Mouse (Mus musculus): ENCODE results near the gene Catsper1. TPM values are rescaled to one million over a fixed set of nuclear protein-coding genes. Genes with fewer than 3 reads are reported as not detected.
"Not testable (repeated sequence)": the region's sequence is repeated elsewhere in the genome, so short reads cannot be mapped to it uniquely, and the experiment has no call there.

Catsper1 gene
- total RNA-seq, 4 experiments from 2014 or later: not detected

DNA sequence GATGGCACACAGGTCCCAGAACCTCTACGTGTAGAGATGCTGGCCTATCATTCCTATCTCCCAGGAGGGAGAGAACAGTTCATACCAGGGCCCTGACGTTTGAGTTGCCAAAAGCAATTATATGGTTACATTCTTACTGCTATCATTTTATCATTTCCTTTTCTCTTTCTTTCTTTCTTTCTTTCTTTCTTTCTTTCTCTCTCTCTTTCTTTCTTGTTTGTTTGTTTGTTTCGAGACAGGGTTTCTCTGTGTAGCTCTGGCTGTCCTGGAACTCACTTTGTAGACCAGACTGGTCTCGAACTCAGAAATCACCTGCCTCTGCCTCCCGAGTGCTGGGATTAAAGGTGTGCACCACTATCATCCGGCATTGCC, 13.9 kb downstream of the Catsper1 start, which contains the start of gene Cst6:
TSS of gene Cst6 (minus strand) at position 73 of the 372 bp plus-strand sequence.
- DNase-seq (ENCODE audit: low spot score in 2 of 2): not testable (repeated sequence)

DNA sequence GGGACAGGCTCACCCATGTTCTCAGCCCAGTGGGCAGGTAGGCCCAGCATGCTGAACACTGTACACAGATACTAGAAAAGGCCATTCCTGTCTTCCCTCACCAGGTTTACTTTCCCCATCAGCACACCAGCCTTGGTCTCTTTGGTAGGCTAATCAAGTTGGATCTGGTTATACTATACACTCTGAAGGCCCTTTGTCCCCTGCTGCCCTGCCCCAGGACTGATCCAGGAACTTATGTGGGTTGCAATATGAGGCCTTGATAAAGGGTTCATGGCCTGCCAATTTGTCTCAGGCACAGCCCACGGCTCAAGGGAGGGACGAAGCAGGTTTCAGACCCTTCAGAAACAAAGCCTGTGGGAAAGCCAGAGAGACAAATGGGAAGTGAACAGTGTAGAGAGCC, 18.1 kb downstream of the Catsper1 start:
- no peak for DNase-seq (ENCODE audit: low spot score in 2 of 2)

DNA sequence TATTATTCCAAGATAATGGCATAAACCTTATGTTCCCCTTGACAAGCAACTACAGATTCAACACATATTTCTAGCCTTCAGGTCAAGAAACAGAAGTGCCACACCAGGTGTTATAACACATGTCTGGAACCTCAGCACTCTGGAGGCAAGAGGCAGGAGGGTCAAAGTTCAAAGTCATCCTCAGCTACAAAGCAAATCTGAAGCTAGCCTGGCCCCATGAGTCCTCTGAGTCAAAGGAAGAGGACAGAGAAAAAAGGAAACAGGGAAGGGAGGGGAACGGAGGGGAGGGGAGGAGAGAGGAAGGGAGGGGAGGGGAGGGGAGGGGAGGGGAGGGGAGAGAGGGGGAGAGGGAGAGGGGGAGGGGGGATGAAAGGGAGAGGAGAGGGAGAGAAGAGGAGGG, 20.5 kb downstream of the Catsper1 start:
- no peak for DNase-seq (ENCODE audit: low spot score in 2 of 2)

DNA sequence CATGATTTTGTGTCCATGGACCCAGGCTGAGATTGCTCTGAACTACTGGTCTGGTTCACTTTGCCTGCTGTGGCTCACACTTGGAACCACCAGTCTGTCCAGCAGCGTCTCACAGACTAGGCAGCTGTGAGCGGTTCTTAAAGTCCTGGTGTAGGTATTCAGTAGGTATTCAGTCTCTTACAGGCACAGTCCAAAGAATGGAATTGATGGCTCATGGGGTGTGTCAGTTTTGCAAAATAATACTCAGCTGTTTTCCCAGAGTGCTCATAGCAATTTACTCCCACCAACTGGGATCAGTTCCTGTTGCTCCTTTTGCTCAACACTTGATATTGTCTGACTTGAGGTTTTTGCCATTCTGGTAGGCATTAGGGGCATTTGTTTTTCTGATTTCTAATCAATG, 26.6 kb downstream of the Catsper1 start:
- no peak for DNase-seq (ENCODE audit: low spot score in 2 of 2)

DNA sequence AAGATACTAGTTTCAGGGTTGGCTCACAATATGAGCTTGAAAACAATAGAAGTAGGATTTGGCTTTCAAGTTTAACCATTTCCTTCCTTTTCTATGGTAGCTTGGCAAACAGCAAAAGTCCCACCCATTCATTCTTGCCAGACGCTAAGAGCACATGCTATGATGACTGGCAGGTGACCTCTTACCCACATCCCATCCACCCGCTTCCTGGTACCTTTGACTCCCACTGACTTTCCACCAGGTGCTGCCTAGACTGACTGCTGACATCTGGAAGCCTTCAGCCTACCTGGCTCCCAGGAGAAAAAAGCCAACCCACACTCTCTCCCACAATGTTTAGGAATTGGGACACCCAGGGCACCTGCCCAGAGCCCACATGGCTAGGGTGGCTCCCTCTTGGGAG, 28.6 kb downstream of the Catsper1 start:
- DNase-seq (ENCODE audit: low spot score in 2 of 2): no peak

DNA sequence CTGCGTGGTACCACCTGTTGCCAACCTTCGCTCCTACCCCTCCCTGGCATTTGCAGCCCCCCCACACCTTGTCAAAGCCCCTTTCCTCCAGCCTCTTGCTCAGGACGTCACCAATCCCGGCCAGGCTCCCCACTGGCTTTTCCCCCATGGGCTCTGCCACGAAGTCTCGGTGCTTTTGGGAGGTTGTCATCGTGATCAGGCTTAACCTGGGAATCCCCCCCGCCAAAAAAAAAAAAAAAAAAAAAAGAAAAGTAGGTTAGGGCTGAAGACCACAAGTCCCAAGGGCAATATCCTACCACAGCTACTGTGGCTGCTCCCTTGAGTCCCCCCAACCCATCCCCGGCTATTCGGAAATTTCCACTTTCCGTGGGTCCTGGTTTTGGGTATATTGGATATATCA, 30.2 kb downstream of the Catsper1 start:
- DNase-seq (ENCODE audit: low spot score in 2 of 2): no peak

DNA sequence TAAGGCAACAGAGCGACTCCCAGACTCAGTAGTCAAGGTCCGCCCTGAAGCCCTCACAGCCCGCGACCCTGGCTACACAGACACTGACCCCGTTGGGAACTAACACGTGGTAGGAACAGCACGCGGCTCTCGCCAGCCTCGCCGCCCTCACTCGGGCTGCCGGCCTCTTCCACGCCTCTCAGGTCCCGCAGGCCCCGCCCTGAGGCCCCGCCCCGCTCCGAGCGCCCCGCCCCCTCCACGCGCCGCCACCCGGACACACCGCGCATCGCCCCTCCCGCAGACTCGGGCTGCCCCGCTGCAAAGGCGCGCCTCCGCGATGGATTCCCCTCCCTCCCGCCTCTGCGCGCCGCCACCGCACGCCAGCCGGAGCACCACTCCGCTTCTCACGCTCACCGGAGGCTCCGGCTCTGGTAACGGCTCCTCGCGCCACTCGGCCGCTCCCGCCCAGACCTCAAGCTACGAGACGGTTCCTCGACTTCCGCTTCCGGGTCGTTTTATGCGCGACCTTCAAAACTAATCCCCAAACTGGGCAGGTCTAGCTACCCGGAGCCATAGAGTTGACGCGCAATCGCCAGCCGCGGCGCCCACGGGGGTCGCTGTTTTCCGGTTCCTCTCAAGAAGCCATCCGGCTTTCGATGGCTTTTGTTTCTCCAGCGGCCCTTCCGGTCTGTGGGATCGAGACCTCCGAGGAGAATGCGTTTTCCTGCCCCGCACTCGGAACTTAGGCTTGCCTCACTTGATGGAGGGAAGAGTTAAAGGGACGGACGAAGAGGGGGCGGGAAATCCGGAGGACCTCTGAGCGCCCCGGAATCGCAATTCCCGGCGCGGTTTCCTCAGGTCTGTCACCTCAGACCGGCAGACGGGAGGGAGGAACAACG, 30.9 kb downstream of the Catsper1 start, which contains the start of gene Eif1ad:
TSS of gene Eif1ad (plus strand) at position 567 of the 878 bp plus-strand sequence.
- DNase-seq (ENCODE audit: low spot score in 2 of 2): peak; percentile 94 to 97

DNA sequence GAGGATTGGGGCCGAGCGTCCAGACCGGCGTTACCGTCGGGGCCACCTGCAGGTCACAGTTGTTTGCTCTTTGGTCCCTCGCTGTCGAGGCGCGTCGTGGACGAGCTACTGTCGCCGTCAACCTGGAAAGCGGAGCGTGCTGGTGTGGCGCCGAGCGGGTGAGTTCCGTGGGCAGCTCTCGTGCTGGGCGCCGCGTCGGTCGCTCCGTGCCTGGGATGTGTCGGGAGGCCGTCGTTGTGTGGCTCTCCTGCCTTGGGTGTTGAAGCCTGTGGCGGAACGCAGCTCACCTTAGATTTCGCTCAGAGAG, 31.5 kb downstream of the Catsper1 start, which contains the start of gene Banf1:
TSS of gene Banf1 (minus strand) at position 116 of the 307 bp plus-strand sequence.
- no peak for DNase-seq (ENCODE audit: low spot score in 2 of 2)

DNA sequence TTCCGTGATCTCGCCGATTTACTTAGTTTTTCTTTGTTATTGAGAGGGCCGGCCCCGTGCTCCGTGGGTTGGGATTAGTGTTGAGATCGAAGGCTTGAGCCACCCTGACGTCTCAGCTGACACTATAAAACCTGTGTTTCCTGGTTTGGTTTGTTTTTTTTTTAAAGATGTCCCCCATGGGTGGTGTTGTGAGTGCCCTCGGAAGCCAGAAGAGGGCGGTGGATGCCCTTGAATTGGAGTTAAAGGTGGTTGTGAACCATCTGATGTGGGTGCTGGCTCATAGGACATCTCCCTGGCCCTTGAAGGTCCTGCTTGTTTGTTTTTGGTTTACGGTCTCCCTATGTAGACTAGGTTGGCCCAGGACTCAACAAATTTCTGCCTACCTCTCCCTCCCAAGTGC, 31.9 kb downstream of the Catsper1 start:
- no peak for DNase-seq (ENCODE audit: low spot score in 2 of 2)

DNA sequence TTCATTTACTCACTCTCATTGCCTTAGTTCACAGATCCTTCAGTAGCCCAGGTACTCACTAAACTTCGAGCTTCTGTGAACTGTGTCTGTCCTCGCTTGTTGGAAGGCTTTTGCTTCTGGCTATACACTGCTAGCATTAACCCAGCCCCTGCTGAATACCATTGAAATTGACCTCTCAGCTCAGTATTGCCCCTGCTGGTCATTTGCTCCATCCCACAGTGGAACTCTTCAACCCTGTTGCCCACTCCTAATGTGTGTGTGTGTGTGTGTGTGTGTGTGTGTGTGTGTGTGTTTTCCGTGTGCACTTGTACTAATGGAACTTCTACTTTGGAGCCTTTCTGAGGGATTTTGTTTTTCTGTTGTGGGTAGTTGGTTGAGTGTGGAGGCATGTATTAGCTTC, 35.4 kb downstream of the Catsper1 start:
- DNase-seq (ENCODE audit: low spot score in 2 of 2): no peak

DNA sequence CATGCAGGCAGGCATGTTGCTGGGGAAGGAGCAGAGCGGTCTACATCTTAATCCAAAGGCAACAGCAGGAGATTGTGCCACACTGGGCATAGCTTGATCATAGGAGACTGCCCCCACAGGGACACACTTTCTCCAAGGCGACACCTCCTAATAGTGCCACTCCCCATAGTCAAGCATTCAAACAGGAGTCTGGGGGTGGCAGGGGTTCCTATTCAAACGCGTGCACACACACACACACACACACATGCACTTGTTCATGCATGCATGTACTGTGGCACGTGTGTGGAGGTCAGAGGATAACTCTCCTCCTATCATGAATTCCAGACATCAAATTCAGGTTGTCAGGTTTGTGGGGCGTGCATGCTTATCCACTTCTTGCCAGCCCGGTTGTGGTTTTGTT, 37.2 kb downstream of the Catsper1 start:
- no peak for DNase-seq (ENCODE audit: low spot score in 2 of 2)

DNA sequence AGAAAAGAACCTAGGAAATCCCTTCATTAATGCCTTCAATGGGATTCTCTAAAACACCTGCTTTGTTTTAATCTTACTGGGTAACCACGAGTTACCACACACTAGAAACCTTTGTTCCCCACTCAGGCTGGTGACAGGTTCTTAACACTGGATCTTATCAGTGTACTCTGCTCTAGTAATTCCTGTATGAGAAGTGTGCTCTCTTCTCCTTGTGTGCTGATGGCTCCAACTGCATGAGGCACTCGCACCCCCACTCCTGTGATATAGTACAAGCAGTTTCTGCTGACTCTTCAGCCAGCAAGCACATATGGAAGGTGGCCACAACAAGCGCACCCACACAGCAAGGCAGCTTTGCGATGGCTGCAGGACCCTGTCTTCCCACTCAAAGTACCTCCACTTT, 38.6 kb downstream of the Catsper1 start:
- DNase-seq (ENCODE audit: low spot score in 2 of 2): no peak

DNA sequence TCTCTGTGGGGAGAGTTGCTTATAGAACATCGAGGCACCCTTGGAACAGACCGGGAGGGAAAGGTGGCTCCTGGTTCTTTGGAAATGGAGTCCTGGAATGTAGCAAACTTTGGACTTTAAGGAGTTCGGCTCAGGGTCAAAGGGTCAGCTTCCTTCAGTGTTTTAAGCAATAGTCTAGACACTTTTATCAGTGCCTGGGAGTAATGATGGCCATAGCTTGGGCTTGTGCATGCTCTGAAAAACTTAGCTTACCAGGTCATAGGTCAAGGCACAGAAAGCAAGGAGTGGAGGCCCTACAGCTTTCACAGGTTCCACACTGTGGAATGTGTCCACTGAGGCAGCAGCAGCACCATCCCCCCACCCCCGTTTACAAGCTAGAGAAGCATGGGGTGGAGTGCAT, 39.2 kb downstream of the Catsper1 start:
- DNase-seq (ENCODE audit: low spot score in 2 of 2): no peak

DNA sequence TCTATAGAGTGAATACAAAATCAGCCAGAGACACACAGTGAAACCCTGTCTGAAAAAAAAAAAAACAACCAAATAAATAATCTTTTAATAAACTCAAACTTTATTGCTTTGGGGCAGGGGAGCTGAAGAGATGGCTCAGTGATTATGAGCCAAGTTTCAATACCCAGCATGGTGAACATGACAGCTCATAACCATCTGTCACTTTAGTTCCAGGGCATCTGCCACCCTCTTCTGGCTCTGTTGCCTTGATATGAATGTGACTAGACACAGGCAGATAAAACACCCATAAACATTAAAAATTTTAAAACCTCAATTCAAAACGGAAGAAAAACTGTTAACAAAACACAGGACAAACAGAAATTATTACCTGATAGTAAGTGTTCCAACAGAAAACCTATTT, 41.9 kb downstream of the Catsper1 start:
- no peak for DNase-seq (ENCODE audit: low spot score in 2 of 2)

DNA sequence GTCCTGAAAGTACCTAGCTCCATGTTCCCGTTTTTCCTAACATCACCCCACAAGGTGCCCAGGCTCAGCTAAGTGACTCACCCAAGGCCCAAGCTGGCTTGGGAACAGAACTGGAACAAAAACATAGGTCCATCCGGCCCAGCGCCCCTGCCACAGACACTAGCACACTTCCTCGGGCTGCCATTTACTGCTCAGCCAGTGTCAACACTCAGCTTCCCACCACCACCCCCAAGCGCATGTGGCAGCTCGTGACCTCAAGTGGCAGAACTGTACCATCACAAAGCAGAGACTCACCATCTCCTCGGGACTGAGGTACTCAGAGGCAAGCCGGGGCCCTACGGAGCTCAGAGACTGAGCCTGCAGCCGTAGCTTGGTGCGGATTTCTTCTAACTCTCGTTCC, 47.8 kb downstream of the Catsper1 start:
- no peak for DNase-seq (ENCODE audit: low spot score in 2 of 2)

DNA sequence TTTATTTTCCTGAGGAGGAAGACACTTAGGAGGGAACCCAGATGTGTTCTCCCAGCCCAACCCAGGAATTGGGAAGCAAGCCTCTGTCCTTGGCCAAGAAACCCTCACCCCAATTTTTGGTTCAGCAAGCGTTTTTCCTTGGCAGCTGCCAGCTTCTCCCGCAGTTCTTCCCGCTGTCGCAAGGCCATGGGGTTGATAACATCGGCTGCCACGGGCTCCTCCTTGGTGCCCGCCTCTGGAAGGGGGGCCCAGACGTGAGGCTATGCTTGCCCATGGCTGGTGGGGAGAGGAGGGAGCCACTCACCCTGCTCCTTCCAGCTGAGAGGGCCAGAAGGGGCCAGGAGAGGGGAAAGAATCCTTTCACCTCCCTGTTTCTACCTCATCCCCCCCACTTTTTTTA, 49.2 kb downstream of the Catsper1 start:
- DNase-seq (ENCODE audit: low spot score in 2 of 2): no peak

DNA sequence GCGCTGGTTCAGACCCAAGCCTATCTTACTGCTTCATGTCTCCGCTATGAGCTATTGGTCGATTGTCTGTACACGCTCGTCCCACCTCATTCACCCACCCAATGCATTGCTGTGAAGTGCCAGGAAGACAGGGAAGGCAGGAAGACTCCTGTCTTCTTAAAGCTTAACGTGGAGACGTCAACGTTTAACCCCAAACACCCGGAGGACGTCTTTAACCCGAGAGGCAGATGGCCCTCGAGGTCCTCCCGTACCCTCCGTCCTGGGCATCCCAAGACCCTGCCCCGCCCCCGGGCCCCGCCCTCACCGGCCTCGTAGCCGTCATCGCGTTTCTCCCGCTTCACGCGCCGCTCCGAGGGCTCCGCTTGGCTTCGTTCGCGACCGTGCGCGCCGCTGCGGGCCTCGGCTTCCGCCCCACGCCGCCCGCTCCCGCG, 52.5 kb downstream of the Catsper1 start:
- DNase-seq (ENCODE audit: low spot score in 2 of 2): no peak

DNA sequence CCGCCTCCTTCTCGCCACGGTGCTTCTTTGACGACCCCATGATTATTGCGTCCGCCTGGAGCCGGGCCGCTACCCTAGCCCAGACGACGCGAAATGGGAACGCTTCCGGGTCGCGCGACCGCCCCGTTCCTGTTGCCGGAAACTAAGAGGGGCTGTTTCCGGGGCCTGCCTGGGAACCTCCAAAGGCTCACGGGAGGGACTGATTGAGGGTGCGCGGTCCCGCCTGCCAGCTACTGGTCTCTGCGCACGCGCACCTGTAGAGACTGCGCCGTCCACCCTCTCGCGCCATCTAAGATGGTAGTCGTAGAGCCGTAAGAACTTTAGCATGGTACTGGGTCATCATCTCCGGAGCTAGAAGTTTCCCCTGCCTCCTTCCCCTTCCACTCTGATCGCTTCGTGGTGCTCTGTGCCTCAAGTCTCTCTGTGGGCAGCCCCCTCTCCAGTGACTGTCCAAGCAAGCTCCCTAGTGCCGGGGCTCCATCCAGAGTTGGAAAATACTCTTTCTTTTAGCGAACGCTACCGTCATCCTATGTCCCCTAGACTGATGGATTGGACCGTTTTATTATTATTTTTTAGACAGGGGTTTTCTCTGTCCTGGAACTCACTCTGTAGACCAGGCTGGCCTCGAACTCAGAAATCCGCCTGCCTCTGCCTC, 53.2 kb downstream of the Catsper1 start, which contains the start of gene Sart1:
TSS of gene Sart1 (minus strand) at position 116 of the 655 bp plus-strand sequence.
- peak; percentile 81 to 96 for DNase-seq (ENCODE audit: low spot score in 2 of 2)

DNA sequence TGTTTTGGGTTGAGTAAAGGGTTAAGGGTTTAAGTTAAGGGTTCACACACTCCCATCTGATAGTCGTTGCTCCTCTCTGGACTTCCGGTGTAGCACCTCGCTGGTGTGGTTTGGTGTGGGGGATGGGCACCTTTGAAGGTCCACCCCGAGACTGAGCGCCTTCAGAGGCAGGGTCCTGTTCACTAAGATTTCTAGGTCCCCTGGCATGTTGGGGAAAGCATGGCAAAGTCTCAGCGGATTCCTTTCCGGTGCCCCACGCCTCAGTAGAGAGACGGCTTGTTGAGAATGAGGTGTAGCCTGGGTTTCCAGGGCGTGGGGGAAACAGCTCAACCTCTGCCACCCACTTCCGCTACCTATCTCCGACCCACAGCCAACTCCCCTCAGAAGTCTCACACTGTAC, 54.1 kb downstream of the Catsper1 start:
- DNase-seq (ENCODE audit: low spot score in 2 of 2): no peak

DNA sequence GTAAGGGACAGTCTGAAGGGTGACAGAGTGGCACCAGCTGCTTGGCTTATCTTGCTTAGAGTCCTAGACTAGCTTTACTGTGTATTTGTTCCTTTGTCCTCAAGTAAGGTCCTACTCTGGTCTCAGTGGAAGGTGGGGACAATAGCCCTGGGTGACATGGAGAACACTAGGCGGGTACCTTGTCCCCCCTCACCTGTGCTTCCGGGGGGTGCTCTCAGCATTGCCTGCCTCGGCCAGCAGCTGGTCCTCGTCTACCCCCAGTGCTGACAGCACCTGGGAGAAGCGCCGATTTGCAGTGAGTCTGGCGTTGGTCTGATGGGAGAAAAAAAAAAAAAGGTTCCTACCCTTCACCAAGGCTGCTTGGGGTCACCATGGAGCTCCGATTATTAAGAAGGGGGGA, 54.9 kb downstream of the Catsper1 start:
- DNase-seq (ENCODE audit: low spot score in 2 of 2): no peak

DNA sequence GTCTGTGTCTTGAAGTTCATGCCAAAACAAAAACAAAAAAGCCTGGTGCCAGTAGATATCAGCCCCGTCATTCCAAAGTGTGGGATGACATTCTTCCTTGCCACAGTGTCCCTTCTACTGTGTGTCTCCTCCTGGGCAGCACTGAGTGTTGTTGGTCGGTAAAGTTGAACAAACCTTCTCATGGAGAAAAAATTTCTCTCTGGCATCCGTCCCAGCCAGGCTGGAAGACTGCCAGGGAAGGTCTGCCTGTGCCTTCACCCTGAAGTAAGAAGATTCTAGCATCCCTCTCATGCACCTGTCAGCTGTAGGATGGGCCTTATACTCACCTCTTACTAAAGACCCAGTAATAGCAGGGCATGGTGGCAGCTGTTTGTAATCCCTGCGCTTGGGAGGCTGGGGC, 57.4 kb downstream of the Catsper1 start:
- no peak for DNase-seq (ENCODE audit: low spot score in 2 of 2)
